Mouse (Mus musculus) forebrain, embryonic 11.5 days (tissue): ENCODE measurements around the gene Lgals9. TPM values are rescaled to one million over a fixed set of nuclear protein-coding genes. Genes with fewer than 3 reads are reported as not detected.

ENCODE experiments used
- ATAC-seq: fragments of 200-750 bp; cut with Nextera tagmentation; replicated peaks from 2 replicates; pipeline ENCODE4 v1.8.0; 2017; ENCODE audit warnings: moderate TSS enrichment; ENCODE audit not compliant: low FRiP score
- DNase-seq: peaks from one replicate; pipeline ENCODE4 v3.0.0-alpha.2; 2017; ENCODE audit warnings: low spot score
- H3K27ac ChIP-seq: fragments of 300-500 bp; sonication (generic); 2 replicates; pipeline ENCODE4 v1.5.1; 2014; ENCODE audit warnings: low read depth, low read length
- H3K27me3 ChIP-seq: fragments of 300-500 bp; sonication (generic); 2 replicates; pipeline ENCODE4 v1.6.1; 2014; ENCODE audit warnings: mild to moderate bottlenecking, low read length, mixed read lengths; ENCODE audit not compliant: control insufficient read depth, insufficient read depth
- H3K36me3 ChIP-seq: fragments of 300-500 bp; sonication (generic); 2 replicates; pipeline ENCODE4 v1.6.1; 2014; ENCODE audit warnings: mild to moderate bottlenecking, low read length, moderate library complexity, mixed read lengths; ENCODE audit not compliant: control insufficient read depth, insufficient read depth
- H3K4me1 ChIP-seq: fragments of 300-500 bp; sonication (generic); replicated peaks from 2 replicates; pipeline ENCODE4 v1.6.1; 2014; ENCODE audit warnings: low read length, mixed read lengths; ENCODE audit not compliant: control insufficient read depth, insufficient read depth
- H3K4me2 ChIP-seq: fragments of 300-500 bp; sonication (generic); 2 replicates; pipeline ENCODE4 v1.6.1; 2014; ENCODE audit warnings: low read depth, mild to moderate bottlenecking, low read length, moderate library complexity, mixed read lengths; ENCODE audit not compliant: severe bottlenecking
- H3K4me3 ChIP-seq: fragments of 300-500 bp; sonication (generic); 2 replicates; pipeline ENCODE4 v1.5.1; 2014; ENCODE audit warnings: low read depth, low read length
- H3K9ac ChIP-seq: fragments of 300-500 bp; sonication (generic); 2 replicates; pipeline ENCODE4 v1.6.1; 2014; ENCODE audit warnings: low read length
- H3K9me3 ChIP-seq: fragments of 300-500 bp; sonication (generic); 2 replicates; pipeline ENCODE4 v1.6.1; 2016; ENCODE audit warnings: low read length, mixed read lengths; ENCODE audit not compliant: control insufficient read depth
- WGBS: fragments of 180-500 bp; shearing (Covaris S2); extraction: QIAGEN DNeasy Blood & Tissue Kit; methylation state at CpG from one replicate; pipeline ENCODE4 v1.1.7; 2014; 5-methylcytosine and 5-hydroxymethylcytosine counted together
- polyA plus RNA-seq: library from polyadenylated mRNA; unstranded; fragments of >200 nt; fragmentation: Nextera tagmentation; extraction: Ambion mirVana; gene quantifications from 2 replicates; pipeline ENCODE4 v1.2.1, GENCODE M21; 2014

The Lgals9 gene
- 3.7 and 4.0 TPM in 2 replicates for polyA plus RNA-seq

GRCm38 (mm10) chr11:78984483-78985177, at the start of gene Lgals9:
Lgals9 (minus strand) TSS chr11:78984946.
- Histone ChIP-seq H3K36me3 (no peaks in the 10 kb centered on the region), H3K9me3 (no peaks in the 10 kb centered on the region), H3K27ac (no peak within 1 kb of the TSS), H3K9ac (no peak within 1 kb of the TSS), H3K27me3 (no peaks in the 10 kb centered on the region), H3K4me3 (no peak within 1 kb of the TSS), H3K4me1 (no peaks in the 10 kb centered on the region), H3K4me2 (no peak within 1 kb of the TSS)
- ATAC-seq (no peak), DNase-seq (no peak)
- WGBS, result 83% methylated on average over 10 of the region's 10 CpGs

- ATAC-seq (no peak), DNase-seq (no peak)
- H3K4me2 ChIP-seq, result no peak overlapping the region
- H3K4me1 ChIP-seq, result peaks cover 3% of the 10 kb centered on the region; the same call in 1 of the 2 replicates
- no peak overlapping the region for H3K9ac ChIP-seq
- H3K27ac ChIP-seq, result no peak overlapping the region
- H3K9me3 ChIP-seq, result no peaks in the 10 kb centered on the region
- H3K4me3 ChIP-seq, result no peak overlapping the region
- WGBS, result 91% methylated on average over 11 of the region's 11 CpGs
- H3K27me3 ChIP-seq, result no peaks in the 10 kb centered on the region
- no peaks in the 10 kb centered on the region for H3K36me3 ChIP-seq
These were observed 48.9 kb upstream of the Lgals9 start for GRCm38 (mm10) chr11:79033636-79034035.

GRCm38 (mm10) chr11:79033021-79033420, 48.3 kb upstream of the Lgals9 start:
- no peak for ATAC-seq
- H3K4me3 ChIP-seq, result no peak overlapping the region
- 81% methylated on average over 12 of the region's 12 CpGs for WGBS

GRCm38 (mm10) chr11:79031452-79031746, 46.7 kb upstream of the Lgals9 start:
- Histone ChIP-seq H3K4me3 (no peak overlapping the region), H3K27me3 (no peaks in the 10 kb centered on the region), H3K27ac (no peak overlapping the region), H3K9ac (no peak overlapping the region), H3K4me1 (peaks cover 3% of the 10 kb centered on the region; the same call in 1 of the 2 replicates), H3K9me3 (no peaks in the 10 kb centered on the region), H3K36me3 (no peaks in the 10 kb centered on the region), H3K4me2 (no peak overlapping the region)
- ATAC-seq (no peak), DNase-seq (no peak)
- WGBS, result 72% methylated on average over 5 of the region's 5 CpGs

More at GRCm38 (mm10) chr11:79033021-79033420, 48.3 kb upstream of the Lgals9 start:
- Histone ChIP-seq H3K27ac (no peak overlapping the region), H3K4me1 (peaks cover 3% of the 10 kb centered on the region; the same call in 1 of the 2 replicates), H3K4me2 (no peak overlapping the region), H3K36me3 (no peaks in the 10 kb centered on the region), H3K9me3 (no peaks in the 10 kb centered on the region), H3K9ac (no peak overlapping the region), H3K27me3 (no peaks in the 10 kb centered on the region)
- DNase-seq, result no peak

- Histone ChIP-seq H3K36me3 (no peaks in the 10 kb centered on the region), H3K4me2 (no peak overlapping the region), H3K4me3 (no peak overlapping the region), H3K27me3 (no peaks in the 10 kb centered on the region), H3K27ac (no peak overlapping the region), H3K4me1 (peaks cover 3% of the 10 kb centered on the region; the same call in 1 of the 2 replicates), H3K9me3 (no peaks in the 10 kb centered on the region), H3K9ac (no peak overlapping the region)
- WGBS, result 51% methylated on average over 19 of the region's 19 CpGs
- peak; percentile 91 for DNase-seq
- 0 out of 2 replicates have a peak, but pooled peaks have one; percentile 18 for ATAC-seq
These were observed 46.1 kb upstream of the Lgals9 start for GRCm38 (mm10) chr11:79030570-79031451.

GRCm38 (mm10) chr11:79023751-79024150, 39.0 kb upstream of the Lgals9 start:
- no peak overlapping the region for H3K9ac ChIP-seq
- ATAC-seq (no peak), DNase-seq (no peak)
- 69% methylated on average over 6 of the region's 6 CpGs for WGBS
- no peak overlapping the region for H3K27ac ChIP-seq
- H3K27me3 ChIP-seq, result no peaks in the 10 kb centered on the region
- H3K36me3 ChIP-seq, result no peaks in the 10 kb centered on the region; the same call in 1 of the 2 replicates
- H3K9me3 ChIP-seq, result no peaks in the 10 kb centered on the region
- 0 out of 2 replicates have a peak, but pooled peaks cover 2% of the 10 kb centered on the region for H3K4me1 ChIP-seq
- H3K4me3 ChIP-seq, result no peak overlapping the region
- H3K4me2 ChIP-seq, result no peak overlapping the region

GRCm38 (mm10) chr11:79023342-79023741, 38.6 kb upstream of the Lgals9 start:
- H3K9me3 ChIP-seq, result no peaks in the 10 kb centered on the region
- 0 out of 2 replicates have a peak, but pooled peaks cover 2% of the 10 kb centered on the region for H3K4me1 ChIP-seq
- H3K4me3 ChIP-seq, result no peak overlapping the region
- H3K9ac ChIP-seq, result no peak overlapping the region
- DNase-seq, result no peak
- WGBS, result 47% methylated on average over 7 of the region's 7 CpGs
- no peaks in the 10 kb centered on the region; the same call in 1 of the 2 replicates for H3K36me3 ChIP-seq
- H3K27me3 ChIP-seq, result no peaks in the 10 kb centered on the region
- no peak overlapping the region for H3K27ac ChIP-seq
- no peak overlapping the region for H3K4me2 ChIP-seq
- ATAC-seq, result no peak

- no peak for DNase-seq
- Histone ChIP-seq H3K27ac (no peak overlapping the region), H3K27me3 (no peaks in the 10 kb centered on the region), H3K4me3 (no peak overlapping the region), H3K36me3 (no peaks in the 10 kb centered on the region; the same call in 1 of the 2 replicates), H3K4me1 (0 out of 2 replicates have a peak, but pooled peaks cover 2% of the 10 kb centered on the region), H3K9ac (no peak overlapping the region), H3K4me2 (no peak overlapping the region), H3K9me3 (no peaks in the 10 kb centered on the region)
- ATAC-seq, result no peak
- 64% methylated on average over 4 of the region's 4 CpGs for WGBS
These were observed 38.1 kb upstream of the Lgals9 start for GRCm38 (mm10) chr11:79022836-79023235.
